Mouse (Mus musculus) liver, embryonic 14.5 days (tissue): Measurements from ENCODE around the gene Nhlrc2.

Source experiments
- CTCF ChIP-seq: IDR thresholded peaks from 2 replicates; pipeline ENCODE4 v1.5.1; 2016; ENCODE audit warnings: antibody characterized with exemption, low read depth, control low read depth
- EP300 ChIP-seq: IDR thresholded peaks from 2 replicates; pipeline ENCODE4 v1.6.1; 2016; ENCODE audit warnings: antibody characterized with exemption, low read depth

DNA sequence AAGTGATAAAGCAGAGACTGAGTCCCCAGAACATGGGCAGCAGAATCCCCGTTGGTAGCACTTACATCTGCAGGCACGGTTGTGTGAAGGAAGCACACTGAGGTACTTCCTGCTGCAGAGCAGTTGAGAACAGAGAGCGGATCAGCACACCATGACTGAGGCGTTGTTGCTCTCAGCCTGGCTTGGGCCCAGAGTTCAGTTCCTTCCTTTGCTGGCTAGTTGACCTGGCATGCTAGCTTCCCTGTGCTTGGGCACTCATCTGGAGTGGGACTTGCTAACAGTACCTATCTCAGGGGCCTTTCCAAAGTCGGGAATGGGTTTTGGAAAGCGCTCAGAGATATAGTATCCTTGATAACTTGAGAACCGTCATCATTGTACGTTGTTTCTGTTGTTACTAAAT is 38.3 kb downstream of the Nhlrc2 start:
- TF ChIP-seq CTCF (no peak), EP300 (no peak)
